Mouse (Mus musculus) cortical plate, adult 2 months (tissue): ENCODE measurements around the gene Hist1h3b.

Source experiments
- CTCF ChIP-seq: fragments of 200-500 bp; IDR thresholded peaks from 2 replicates; pipeline ENCODE4 v1.5.1; 2011; ENCODE audit warnings: mild to moderate bottlenecking, control low read depth, low read length; ENCODE audit not compliant: insufficient read depth; ENCODE audit errors: extremely low read depth
- POLR2A ChIP-seq: fragments of 200-500 bp; IDR thresholded peaks from 2 replicates; pipeline ENCODE4 v1.6.1; 2011; ENCODE audit warnings: mild to moderate bottlenecking, low read length, control low read depth; ENCODE audit not compliant: insufficient read depth; ENCODE audit errors: extremely low read depth

- TF ChIP-seq POLR2A (no peak), CTCF (no peak)
These were observed 4.2 kb upstream of the Hist1h3b start for GRCm38 (mm10) chr13:23747892-23748288.
